Mouse (Mus musculus) CH12.LX (cell line): ENCODE measurements around the gene Lrch4. TPM values are rescaled to one million over a fixed set of nuclear protein-coding genes. Genes with fewer than 3 reads are reported as not detected.

Experiments used
- DNase-seq: peaks from one replicate; pipeline ENCODE4 v3.0.0-alpha.2; 2013; ENCODE audit errors: extremely low read depth
- H3K27ac ChIP-seq: 2 replicates; pipeline ENCODE4 v1.5.1; 2012; ENCODE audit warnings: low read depth, mild to moderate bottlenecking, control low read depth, moderate library complexity; ENCODE audit not compliant: insufficient read depth
- H3K27me3 ChIP-seq: replicated peaks from 2 replicates; pipeline ENCODE3; 2012; ENCODE audit warnings: inconsistent platforms
- H3K36me3 ChIP-seq, 2 experiments: replicated peaks in 1 of 2; 2 replicates each; pipeline versions ENCODE3 to v1.6.1; 2012; ENCODE audit warnings: inconsistent platforms in 1 of 2, low read length in 1 of 2, mild to moderate bottlenecking in 1 of 2, mixed read lengths in 1 of 2, moderate library complexity in 1 of 2; ENCODE audit not compliant: control insufficient read depth in 1 of 2, insufficient read depth in 1 of 2
- H3K4me1 ChIP-seq, 2 experiments: 2 replicates each; pipeline ENCODE4 v1.6.1; 2012; ENCODE audit warnings: inconsistent platforms in 1 of 2, moderate library complexity in 1 of 2; ENCODE audit not compliant: insufficient read depth in 2 of 2, control insufficient read depth in 1 of 2
- H3K4me2 ChIP-seq: 2 replicates; pipeline ENCODE4 v1.6.1; 2012; ENCODE audit warnings: low read depth, mild to moderate bottlenecking, control low read depth; ENCODE audit not compliant: poor library complexity, insufficient read depth, severe bottlenecking
- H3K4me3 ChIP-seq, 3 experiments: fragments of 150-350 bp in 1 of 3; sonication (generic) in 1 of 3; replicated peaks in 1 of 3; 2 replicates each; pipeline versions ENCODE3 to v1.5.1; 2011 to 2012; ENCODE audit warnings: low read depth in 2 of 3, low read length in 2 of 3, mild to moderate bottlenecking in 2 of 3, moderate library complexity in 2 of 3, control low read depth in 1 of 3, improper control_type of control experiment in 1 of 3, inconsistent platforms in 1 of 3, mixed read lengths in 1 of 3; ENCODE audit not compliant: poor library complexity in 1 of 3
- H3K79me2 ChIP-seq: replicated peaks from 2 replicates; pipeline ENCODE4 v1.6.1; 2012; ENCODE audit warnings: mild to moderate bottlenecking, moderate library complexity; ENCODE audit not compliant: control insufficient read depth, poor library complexity, insufficient read depth, severe bottlenecking; ENCODE audit errors: extremely low read depth
- H3K9ac ChIP-seq: 2 replicates; pipeline ENCODE4 v1.6.1; 2012; ENCODE audit warnings: low read depth, mild to moderate bottlenecking, control low read depth, moderate library complexity; ENCODE audit not compliant: insufficient read depth
- H3K9me3 ChIP-seq: replicated peaks from 2 replicates; pipeline ENCODE3; 2012; ENCODE audit warnings: low read length, inconsistent platforms, mixed read lengths
- BHLHE40 ChIP-seq: IDR thresholded peaks from 2 replicates; pipeline ENCODE4 v1.6.1; 2011; ENCODE audit warnings: mild to moderate bottlenecking, low read depth, low read length, improper control_type of control experiment
- CHD1 ChIP-seq: IDR thresholded peaks from 2 replicates; pipeline ENCODE4 v1.6.1; 2012; ENCODE audit warnings: low read depth, low read length, improper control_type of control experiment, inconsistent platforms
- CTCF ChIP-seq, 2 experiments: IDR thresholded peaks in 1 of 2; conservative IDR thresholded peaks in 1 of 2; 2 replicates each; pipeline ENCODE4 v1.5.1; 2011 to 2012; ENCODE audit warnings: low read depth in 2 of 2, low read length in 2 of 2, improper control_type of control experiment in 1 of 2, inconsistent platforms in 1 of 2, mild to moderate bottlenecking in 1 of 2, moderate library complexity in 1 of 2
- E2F4 ChIP-seq: IDR thresholded peaks from 2 replicates; pipeline ENCODE4 v1.6.1; 2011; ENCODE audit warnings: low read depth, low read length, improper control_type of control experiment; ENCODE audit not compliant: insufficient replicate concordance
- JUN ChIP-seq: IDR thresholded peaks from 2 replicates; pipeline ENCODE4 v1.6.1; 2011; ENCODE audit warnings: low read depth, mild to moderate bottlenecking, low read length, improper control_type of control experiment, moderate library complexity; ENCODE audit not compliant: insufficient read depth
- JUND ChIP-seq: conservative IDR thresholded peaks from 2 replicates; pipeline ENCODE4 v1.6.1; 2011; ENCODE audit warnings: low read depth, low read length, improper control_type of control experiment
- KAT2A ChIP-seq: IDR thresholded peaks from 2 replicates; pipeline ENCODE4 v1.6.1; 2012; ENCODE audit warnings: low read length, improper control_type of control experiment, inconsistent platforms; ENCODE audit not compliant: insufficient replicate concordance
- MAX ChIP-seq: IDR thresholded peaks from 2 replicates; pipeline ENCODE4 v1.6.1; 2011; ENCODE audit warnings: low read length, improper control_type of control experiment
- MXI1 ChIP-seq: IDR thresholded peaks from 2 replicates; pipeline ENCODE4 v1.6.1; 2011; ENCODE audit warnings: mild to moderate bottlenecking, low read depth, low read length, improper control_type of control experiment
- NELFE ChIP-seq: IDR thresholded peaks from 2 replicates; pipeline ENCODE4 v1.6.1; 2011; ENCODE audit warnings: low read depth, low read length, improper control_type of control experiment
- POLR2A ChIP-seq: IDR thresholded peaks from 2 replicates; pipeline ENCODE4 v1.6.1; 2011; ENCODE audit warnings: low read depth, mild to moderate bottlenecking, improper control_type of control experiment, low read length
- POLR2AphosphoS2 ChIP-seq: IDR thresholded peaks from 2 replicates; pipeline ENCODE4 v1.6.1; 2011; ENCODE audit warnings: low read depth, low read length, improper control_type of control experiment
- RAD21 ChIP-seq: IDR thresholded peaks from 2 replicates; pipeline ENCODE4 v1.6.1; 2011; ENCODE audit warnings: low read depth, mild to moderate bottlenecking, low read length, improper control_type of control experiment, moderate library complexity
- RCOR1 ChIP-seq: conservative IDR thresholded peaks from 2 replicates; pipeline ENCODE4 v1.6.1; 2012; ENCODE audit warnings: low read depth, mild to moderate bottlenecking, inconsistent platforms, low read length, improper control_type of control experiment
- SIN3A ChIP-seq: IDR thresholded peaks from 2 replicates; pipeline ENCODE4 v1.6.1; 2012; ENCODE audit warnings: low read length, improper control_type of control experiment, inconsistent platforms
- TBP ChIP-seq: conservative IDR thresholded peaks from 2 replicates; pipeline ENCODE4 v1.6.1; 2011; ENCODE audit warnings: low read depth, low read length, improper control_type of control experiment
- USF2 ChIP-seq: conservative IDR thresholded peaks from 2 replicates; pipeline ENCODE4 v1.6.1; 2011; ENCODE audit warnings: low read depth, low read length, improper control_type of control experiment
- ZKSCAN1 ChIP-seq: IDR thresholded peaks from 2 replicates; pipeline ENCODE4 v1.6.1; 2012; ENCODE audit warnings: low read depth, inconsistent platforms, low read length, improper control_type of control experiment, borderline replicate concordance
- dilution Hi-C: fragments of 300-500 bp; cut with MboI; formaldehyde crosslinking; loops from 2 replicates; pipeline ENCODE4 v1.14.3; 2020; ENCODE audit warnings: low sequenced_read_pairs; ENCODE audit not compliant: extremely low pct_unique_long_range_greater_than_20kb, extremely low pct_ligation_motif_present
- in situ Hi-C: fragments of 300-500 bp; cut with MboI; formaldehyde crosslinking; loops from 3 replicates; pipeline ENCODE4 v1.14.3; 2019; ENCODE audit warnings: low sequenced_read_pairs, low pct_ligation_motif_present, low pct_unique_long_range_greater_than_20kb, mixed read lengths
- polyA plus RNA-seq: library from polyadenylated mRNA; unstranded; fragments of >175 nt; gene quantifications from 2 replicates; pipeline ENCODE4 v1.2.1, GENCODE M21; 2012; ENCODE audit warnings: low read depth; ENCODE audit not compliant: insufficient read length
- total RNA-seq, 2 experiments: library from RNA; depleted of rRNA; stranded (reverse); fragments of 300-350 nt in 1 of 2; fragments of >200 nt in 1 of 2; gene quantifications; 2 replicates each; pipeline ENCODE4 v1.2.3; 2012 to 2014

Gene Lrch4
- total and polyA plus RNA-seq, 3 experiments = 9.9 to 62.1 (median 25.6) TPM

DNA sequence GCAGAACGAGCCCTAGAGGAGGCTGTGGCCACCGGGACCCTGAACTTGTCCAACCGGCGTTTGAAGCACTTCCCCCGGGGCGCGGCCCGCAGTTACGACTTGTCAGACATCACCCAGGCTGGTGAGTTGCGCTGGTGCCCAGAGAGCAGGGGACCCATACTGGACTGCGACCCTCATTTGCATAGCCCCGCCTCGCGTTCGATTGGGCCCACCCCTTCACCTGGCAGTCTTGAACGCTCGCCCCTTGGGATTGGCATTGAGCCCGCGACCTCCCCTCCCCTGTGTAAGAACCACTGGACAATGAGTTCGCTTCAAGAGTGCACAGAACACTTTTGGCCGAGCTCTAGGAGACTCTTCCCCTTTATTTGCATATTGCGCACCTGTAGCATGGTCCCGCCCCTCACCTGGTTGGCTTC lies 393 bp downstream of the Lrch4 start:
- peak overlapping the region; percentile 88 for H3K9ac ChIP-seq
- TF ChIP-seq CTCF (conservative IDR thresholded peaks at IDR 0.05 in 1 of 2, IDR thresholded peaks at IDR 0.05 in 1 of 2; ENCODE audit: low read depth in 2 of 2, low read length in 2 of 2) (no peak), RAD21 (no peak), ZKSCAN1 (no peak), TBP (0 out of 2 replicates have a peak, but pooled peaks have one; percentile 20), CHD1 (0 out of 2 replicates have a peak, but pooled peaks have one; percentile 21), RCOR1 (no peak)

DNA sequence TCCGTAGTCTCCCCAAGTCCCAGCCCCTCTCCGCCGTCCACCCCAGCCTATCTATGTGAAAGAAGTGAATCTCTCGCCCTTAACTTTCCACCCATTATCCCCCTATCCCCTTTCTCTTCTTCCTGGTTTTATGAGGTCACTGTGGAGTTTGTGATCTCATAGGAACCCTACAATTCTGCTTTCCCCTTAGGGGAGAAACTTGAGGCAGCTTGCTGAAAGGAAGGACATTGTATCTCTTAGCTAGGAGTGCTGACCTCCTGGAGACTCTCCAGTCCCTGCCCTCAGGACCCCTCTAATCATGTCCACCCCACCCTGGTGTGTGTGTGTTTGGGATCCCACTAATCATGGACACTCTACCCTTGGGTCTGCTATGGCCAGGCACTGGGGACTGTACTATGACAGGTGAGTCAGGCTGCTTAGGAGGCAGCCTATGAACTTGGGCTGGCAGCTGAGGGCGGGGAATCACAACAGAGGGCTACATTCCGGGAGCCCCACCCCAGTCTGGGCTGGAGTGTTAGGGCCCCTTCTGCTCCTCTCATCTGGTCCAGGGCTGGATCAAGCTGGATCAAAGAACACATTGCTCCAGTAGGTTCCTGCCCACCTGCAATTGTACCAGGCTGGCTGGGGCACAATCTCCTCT lies 1.1 kb downstream of the Lrch4 start:
- peak overlapping the region; percentile 28; the same call in 1 of the 2 replicates for H3K9ac ChIP-seq
- H3K4me1 ChIP-seq = peaks cover 16 to 48% of the 10 kb centered on the region in 2 experiments
- TF ChIP-seq USF2 = no peak
- no peak for TF ChIP-seq POLR2A
- no peak for TF ChIP-seq MXI1
- no peak for TF ChIP-seq SIN3A
- no peak for TF ChIP-seq MAX
- TF ChIP-seq JUND = no peak
- no peak for TF ChIP-seq POLR2AphosphoS2
- TF ChIP-seq KAT2A = no peak
- no peak for TF ChIP-seq ZKSCAN1
- no peak for TF ChIP-seq JUN
- TF ChIP-seq BHLHE40 = no peak
- TF ChIP-seq CTCF (conservative IDR thresholded peaks at IDR 0.05 in 1 of 2, IDR thresholded peaks at IDR 0.05 in 1 of 2; ENCODE audit: low read depth in 2 of 2, low read length in 2 of 2) = no peak
- TF ChIP-seq E2F4 = no peak
- TF ChIP-seq NELFE = no peak
- no peak for TF ChIP-seq TBP
- dilution Hi-C loops = no loop called here
- in situ Hi-C loops = no loop called here
- peak overlapping the region; percentile 94 for H3K27ac ChIP-seq
- H3K79me2 ChIP-seq = peaks cover 14% of the 10 kb centered on the region
- no peak for DNase-seq
- no peaks in the 10 kb centered on the region for H3K27me3 ChIP-seq
- H3K9me3 ChIP-seq = no peaks in the 10 kb centered on the region
- H3K36me3 ChIP-seq = peaks cover 13 to 22% of the 10 kb centered on the region in 2 experiments
- peak overlapping the region; percentile 79 to 91 (median 81) for H3K4me3 ChIP-seq
- peak overlapping the region; percentile 57 for H3K4me2 ChIP-seq

More for the DNA sequence above, 393 bp downstream of the Lrch4 start:
- Histone ChIP-seq H3K4me3 (peak overlapping the region; percentile 79 to 91 (median 81)), H3K27me3 (no peaks in the 10 kb centered on the region), H3K27ac (peak overlapping the region; percentile 94), H3K79me2 (peaks cover 14% of the 10 kb centered on the region), H3K4me2 (peak overlapping the region; percentile 57; the same call in 1 of the 2 replicates), H3K9me3 (no peaks in the 10 kb centered on the region), H3K4me1 (peaks cover 16 to 48% of the 10 kb centered on the region in 2 experiments), H3K36me3 (peaks cover 13 to 21% of the 10 kb centered on the region in 2 experiments)
- in situ Hi-C loops (no loop called here), dilution Hi-C loops (no loop called here)
- DNase-seq = peak; percentile 67
